Mouse (Mus musculus): ENCODE measurements around the gene C1qa. TPM values are rescaled to one million over a fixed set of nuclear protein-coding genes. Genes with fewer than 3 reads are reported as not detected.

The C1qa gene
- polyA plus RNA-seq, 1 experiment from 2014 or later = 11.8 TPM

GRCm38 (mm10) chr4:136930474-136930873 lies 31.9 kb upstream of the C1qa start:
- no peak overlapping the region for H3K4me2 ChIP-seq (ENCODE audit: low read depth)
- 92% methylated on average over 8 of the region's 8 CpGs for WGBS
- no peaks in the 10 kb centered on the region for H3K36me3 ChIP-seq (ENCODE audit: control insufficient read depth, insufficient read depth, low read length)
- H3K4me1 ChIP-seq (ENCODE audit: control insufficient read depth, insufficient read depth, low read length) = no peaks in the 10 kb centered on the region
- no peak overlapping the region for H3K9ac ChIP-seq (ENCODE audit: low read length)
- H3K9me3 ChIP-seq (ENCODE audit: control insufficient read depth, low read length) = no peaks in the 10 kb centered on the region
- H3K27ac ChIP-seq (ENCODE audit: low read depth, low read length) = no peak overlapping the region
- ATAC-seq (ENCODE audit: insufficient read depth, low FRiP score, low TSS enrichment) = no peak
- DNase-seq (ENCODE audit: low spot score) = no peak
- no peak overlapping the region for H3K4me3 ChIP-seq (ENCODE audit: low read depth, low read length)
- H3K27me3 ChIP-seq (ENCODE audit: control insufficient read depth, insufficient read depth, low read length) = no peaks in the 10 kb centered on the region; the same call in 1 of the 2 replicates

GRCm38 (mm10) chr4:136928928-136929327 lies 30.3 kb upstream of the C1qa start:
- Histone ChIP-seq H3K27ac (ENCODE audit: low read depth, low read length) (no peak overlapping the region), H3K9ac (ENCODE audit: low read length) (no peak overlapping the region), H3K4me2 (ENCODE audit: low read depth) (no peak overlapping the region), H3K27me3 (ENCODE audit: control insufficient read depth, insufficient read depth, low read length) (peaks cover 2% of the 10 kb centered on the region), H3K4me1 (ENCODE audit: control insufficient read depth, insufficient read depth, low read length) (no peaks in the 10 kb centered on the region), H3K36me3 (ENCODE audit: control insufficient read depth, insufficient read depth, low read length) (no peaks in the 10 kb centered on the region), H3K9me3 (ENCODE audit: control insufficient read depth, low read length) (no peaks in the 10 kb centered on the region), H3K4me3 (ENCODE audit: low read depth, low read length) (no peak overlapping the region)
- 15% methylated on average over 5 of the region's 5 CpGs for WGBS
- peak; percentile 61 for DNase-seq (ENCODE audit: low spot score)
- ATAC-seq (ENCODE audit: insufficient read depth, low FRiP score, low TSS enrichment) = no peak

- Histone ChIP-seq H3K4me3 (ENCODE audit: low read depth, low read length) (no peak overlapping the region), H3K27ac (ENCODE audit: low read depth, low read length) (no peak overlapping the region), H3K27me3 (ENCODE audit: control insufficient read depth, insufficient read depth, low read length) (peaks cover 5% of the 10 kb centered on the region), H3K9ac (ENCODE audit: low read length) (no peak overlapping the region), H3K9me3 (ENCODE audit: control insufficient read depth, low read length) (no peaks in the 10 kb centered on the region), H3K4me2 (ENCODE audit: low read depth) (no peak overlapping the region), H3K4me1 (ENCODE audit: control insufficient read depth, insufficient read depth, low read length) (no peaks in the 10 kb centered on the region), H3K36me3 (ENCODE audit: control insufficient read depth, insufficient read depth, low read length) (no peaks in the 10 kb centered on the region)
- ATAC-seq (ENCODE audit: insufficient read depth, low FRiP score, low TSS enrichment) (no peak), DNase-seq (ENCODE audit: low spot score) (no peak)
- WGBS = 15% methylated on average over 15 of the region's 15 CpGs
These were observed 27.2 kb upstream of the C1qa start for GRCm38 (mm10) chr4:136925804-136926203.

GRCm38 (mm10) chr4:136924529-136924928 lies 25.9 kb upstream of the C1qa start:
- H3K27me3 ChIP-seq (ENCODE audit: control insufficient read depth, insufficient read depth, low read length) = peaks cover 5% of the 10 kb centered on the region
- no peak overlapping the region for H3K27ac ChIP-seq (ENCODE audit: low read depth, low read length)
- no peak overlapping the region for H3K9ac ChIP-seq (ENCODE audit: low read length)
- ATAC-seq (ENCODE audit: insufficient read depth, low FRiP score, low TSS enrichment) (no peak), DNase-seq (ENCODE audit: low spot score) (peak; percentile 71)
- 9% methylated on average over 6 of the region's 6 CpGs for WGBS
- no peaks in the 10 kb centered on the region for H3K4me1 ChIP-seq (ENCODE audit: control insufficient read depth, insufficient read depth, low read length)
- H3K4me2 ChIP-seq (ENCODE audit: low read depth) = no peak overlapping the region
- no peaks in the 10 kb centered on the region for H3K9me3 ChIP-seq (ENCODE audit: control insufficient read depth, low read length)
- H3K36me3 ChIP-seq (ENCODE audit: control insufficient read depth, insufficient read depth, low read length) = no peaks in the 10 kb centered on the region
- no peak overlapping the region for H3K4me3 ChIP-seq (ENCODE audit: low read depth, low read length)

- no peak overlapping the region for H3K4me2 ChIP-seq (ENCODE audit: low read depth)
- H3K27ac ChIP-seq (ENCODE audit: low read depth, low read length) = no peak overlapping the region
- no peaks in the 10 kb centered on the region for H3K9me3 ChIP-seq (ENCODE audit: control insufficient read depth, low read length)
- no peak overlapping the region for H3K4me3 ChIP-seq (ENCODE audit: low read depth, low read length)
- 78% methylated on average over 3 of the region's 3 CpGs for WGBS
- peaks cover 5% of the 10 kb centered on the region; the same call in 1 of the 2 replicates for H3K27me3 ChIP-seq (ENCODE audit: control insufficient read depth, insufficient read depth, low read length)
- ATAC-seq (ENCODE audit: insufficient read depth, low FRiP score, low TSS enrichment) (no peak), DNase-seq (ENCODE audit: low spot score) (no peak)
- H3K4me1 ChIP-seq (ENCODE audit: control insufficient read depth, insufficient read depth, low read length) = no peaks in the 10 kb centered on the region
- no peak overlapping the region for H3K9ac ChIP-seq (ENCODE audit: low read length)
- no peaks in the 10 kb centered on the region for H3K36me3 ChIP-seq (ENCODE audit: control insufficient read depth, insufficient read depth, low read length)
These were observed 20.9 kb upstream of the C1qa start for GRCm38 (mm10) chr4:136919526-136919925.

GRCm38 (mm10) chr4:136918834-136919233 lies 20.2 kb upstream of the C1qa start:
- 88% methylated on average over 8 of the region's 8 CpGs for WGBS
- no peaks in the 10 kb centered on the region for H3K4me1 ChIP-seq (ENCODE audit: control insufficient read depth, insufficient read depth, low read length)
- H3K27me3 ChIP-seq (ENCODE audit: control insufficient read depth, insufficient read depth, low read length) = 0 out of 2 replicates have a peak, but pooled peaks cover 2% of the 10 kb centered on the region
- no peak overlapping the region for H3K4me2 ChIP-seq (ENCODE audit: low read depth)
- no peak overlapping the region for H3K9ac ChIP-seq (ENCODE audit: low read length)
- no peaks in the 10 kb centered on the region for H3K36me3 ChIP-seq (ENCODE audit: control insufficient read depth, insufficient read depth, low read length)
- no peak for DNase-seq (ENCODE audit: low spot score)
- H3K4me3 ChIP-seq (ENCODE audit: low read depth, low read length) = no peak overlapping the region
- H3K9me3 ChIP-seq (ENCODE audit: control insufficient read depth, low read length) = no peaks in the 10 kb centered on the region
- no peak for ATAC-seq (ENCODE audit: insufficient read depth, low FRiP score, low TSS enrichment)
- no peak overlapping the region for H3K27ac ChIP-seq (ENCODE audit: low read depth, low read length)

- Histone ChIP-seq H3K4me1 (ENCODE audit: control insufficient read depth, insufficient read depth, low read length) (no peaks in the 10 kb centered on the region), H3K9ac (ENCODE audit: low read length) (no peak overlapping the region), H3K4me3 (ENCODE audit: low read depth, low read length) (no peak overlapping the region), H3K4me2 (ENCODE audit: low read depth) (no peak overlapping the region), H3K9me3 (ENCODE audit: control insufficient read depth, low read length) (no peaks in the 10 kb centered on the region), H3K36me3 (ENCODE audit: control insufficient read depth, insufficient read depth, low read length) (no peaks in the 10 kb centered on the region), H3K27me3 (ENCODE audit: control insufficient read depth, insufficient read depth, low read length) (0 out of 2 replicates have a peak, but pooled peaks cover 8% of the 10 kb centered on the region), H3K27ac (ENCODE audit: low read depth, low read length) (no peak overlapping the region)
- no peak for ATAC-seq (ENCODE audit: insufficient read depth, low FRiP score, low TSS enrichment)
- WGBS = 39% methylated on average over 6 of the region's 7 CpGs
- DNase-seq (ENCODE audit: low spot score) = no peak
These were observed 18.5 kb upstream of the C1qa start for GRCm38 (mm10) chr4:136917165-136917524.

- H3K4me3 ChIP-seq (ENCODE audit: low read depth, low read length) = no peak overlapping the region
- 69% methylated on average over 20 of the region's 20 CpGs for WGBS
- H3K36me3 ChIP-seq (ENCODE audit: control insufficient read depth, insufficient read depth, low read length) = no peaks in the 10 kb centered on the region
- H3K9me3 ChIP-seq (ENCODE audit: control insufficient read depth, low read length) = no peaks in the 10 kb centered on the region
- no peak overlapping the region; the same call in 1 of the 2 replicates for H3K27ac ChIP-seq (ENCODE audit: low read depth, low read length)
- ATAC-seq (ENCODE audit: insufficient read depth, low FRiP score, low TSS enrichment) = no peak
- H3K9ac ChIP-seq (ENCODE audit: low read length) = no peak overlapping the region
- H3K27me3 ChIP-seq (ENCODE audit: control insufficient read depth, insufficient read depth, low read length) = 0 out of 2 replicates have a peak, but pooled peaks cover 5% of the 10 kb centered on the region
- peaks cover 3% of the 10 kb centered on the region for H3K4me1 ChIP-seq (ENCODE audit: control insufficient read depth, insufficient read depth, low read length)
- H3K4me2 ChIP-seq (ENCODE audit: low read depth) = no peak overlapping the region
- no peak for DNase-seq (ENCODE audit: low spot score)
These were observed 18.0 kb upstream of the C1qa start for GRCm38 (mm10) chr4:136916359-136917164.

- Histone ChIP-seq H3K4me2 (ENCODE audit: low read depth) (no peak overlapping the region), H3K4me3 (ENCODE audit: low read depth, low read length) (no peak overlapping the region), H3K4me1 (ENCODE audit: control insufficient read depth, insufficient read depth, low read length) (peaks cover 9% of the 10 kb centered on the region), H3K36me3 (ENCODE audit: control insufficient read depth, insufficient read depth, low read length) (no peaks in the 10 kb centered on the region), H3K9me3 (ENCODE audit: control insufficient read depth, low read length) (no peaks in the 10 kb centered on the region), H3K27ac (ENCODE audit: low read depth, low read length) (no peak overlapping the region), H3K9ac (ENCODE audit: low read length) (no peak overlapping the region), H3K27me3 (ENCODE audit: control insufficient read depth, insufficient read depth, low read length) (0 out of 2 replicates have a peak, but pooled peaks cover 7% of the 10 kb centered on the region)
- no peak for DNase-seq (ENCODE audit: low spot score)
- ATAC-seq (ENCODE audit: insufficient read depth, low FRiP score, low TSS enrichment) = no peak
- 12% methylated on average over 9 of the region's 9 CpGs for WGBS
These were observed 14.2 kb upstream of the C1qa start for GRCm38 (mm10) chr4:136912841-136913240.

Data from neural tube, embryonic 11.5 days (tissue).